Mouse (Mus musculus) cerebellum, adult 11-12 months (tissue): ENCODE data around the gene Zmynd8.

Source experiments
- DNase-seq: peaks from one replicate; pipeline ENCODE4 v3.0.0; 2022

Zmynd8 gene

GRCm38 (mm10) chr2:165898202-165899194 lies at the start of gene Zmynd8:
TSS of gene Zmynd8 (minus strand) at chr2:165899016.
- DNase-seq = no peak

- DNase-seq = no peak
These were observed 49.2 kb upstream of the Zmynd8 start for GRCm38 (mm10) chr2:165948007-165948406.

GRCm38 (mm10) chr2:165946046-165946564 lies 47.3 kb upstream of the Zmynd8 start:
- DNase-seq = no peak

GRCm38 (mm10) chr2:165944576-165945351 lies 45.9 kb upstream of the Zmynd8 start:
- DNase-seq = no peak

- DNase-seq = no peak
These were observed 44.3 kb upstream of the Zmynd8 start for GRCm38 (mm10) chr2:165943113-165943512.

DNA sequence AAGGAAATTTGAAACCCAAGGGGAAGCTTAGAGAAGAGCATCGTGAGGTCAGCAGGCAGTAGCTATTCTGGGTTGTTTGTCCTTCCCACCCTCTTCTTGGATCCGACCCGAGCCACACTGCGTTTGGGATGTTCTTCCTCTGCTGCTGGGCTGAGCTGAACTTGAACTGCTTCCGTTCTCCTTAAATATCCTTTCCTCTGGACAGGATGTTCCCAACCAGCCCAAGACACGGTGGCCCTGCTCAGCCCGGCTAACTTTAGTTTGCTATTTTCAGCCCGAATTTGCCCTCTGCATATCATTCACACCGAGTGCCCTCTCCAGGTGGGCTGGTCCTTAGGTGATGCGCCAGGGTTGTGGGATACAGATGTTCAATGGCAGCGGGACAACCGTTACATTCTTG lies 37.3 kb upstream of the Zmynd8 start:
- DNase-seq = no peak

DNA sequence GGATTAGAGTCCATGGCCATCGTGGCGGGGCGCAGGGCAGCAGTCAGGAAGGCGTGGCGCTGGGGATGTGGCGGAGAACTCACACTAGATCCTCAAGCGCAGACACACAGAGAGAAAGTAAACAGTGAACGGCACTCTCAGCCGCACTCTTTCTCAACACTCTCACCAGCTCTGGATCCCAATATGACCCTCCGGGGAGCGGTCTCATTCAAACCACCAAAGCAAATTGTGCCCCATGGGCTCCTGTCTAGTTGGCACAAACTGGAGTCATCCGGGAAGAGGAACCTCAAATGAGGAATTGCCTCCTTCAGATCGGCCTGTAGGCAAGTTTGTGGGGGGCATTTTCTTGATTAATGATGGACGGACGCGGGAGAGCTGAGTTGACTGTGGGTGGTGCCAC lies 28.9 kb upstream of the Zmynd8 start:
- DNase-seq = no peak

- no peak for DNase-seq
These were observed 27.4 kb upstream of the Zmynd8 start for GRCm38 (mm10) chr2:165926191-165926590.

DNA sequence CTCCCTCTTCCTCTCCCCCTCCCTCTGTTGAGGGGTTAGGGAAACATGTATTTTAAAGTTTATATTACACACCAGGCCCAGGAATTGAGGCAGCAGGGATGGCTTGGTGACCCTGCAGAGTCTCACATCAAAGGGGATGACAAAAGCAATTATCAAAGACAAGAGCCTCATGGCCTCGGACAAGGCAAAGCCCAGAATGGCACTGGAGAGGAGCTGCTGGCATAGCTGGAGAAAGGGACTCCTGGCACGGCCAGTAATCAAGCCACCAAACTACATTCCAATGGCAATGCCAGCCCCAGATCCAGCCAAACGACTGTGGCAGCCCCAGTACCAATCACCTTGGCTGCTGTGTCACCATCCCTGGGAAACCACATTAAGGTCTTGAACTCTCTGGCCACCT lies 26.3 kb upstream of the Zmynd8 start:
- DNase-seq = no peak

GRCm38 (mm10) chr2:165924695-165925094 lies 25.9 kb upstream of the Zmynd8 start:
- no peak for DNase-seq

DNA sequence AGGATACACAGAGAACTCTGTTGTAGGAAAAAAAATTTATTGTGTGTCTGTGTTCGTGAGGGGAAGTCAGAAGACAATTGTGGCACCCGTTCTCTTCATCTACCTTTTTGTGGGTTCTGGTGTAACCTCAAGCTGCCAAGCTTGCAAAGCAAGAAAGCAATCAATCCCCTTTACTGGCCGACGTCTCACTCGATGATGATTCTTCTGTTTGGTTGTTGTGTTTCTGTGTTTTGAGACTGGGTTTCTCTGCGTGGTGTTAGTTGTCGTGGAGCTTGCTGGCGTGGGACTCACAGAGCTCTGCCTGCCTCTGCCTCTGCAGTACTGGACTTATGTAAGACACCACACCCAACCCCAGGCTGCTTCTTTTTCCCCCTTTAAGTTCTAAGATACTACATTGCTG lies 24.9 kb upstream of the Zmynd8 start:
- no peak for DNase-seq

DNA sequence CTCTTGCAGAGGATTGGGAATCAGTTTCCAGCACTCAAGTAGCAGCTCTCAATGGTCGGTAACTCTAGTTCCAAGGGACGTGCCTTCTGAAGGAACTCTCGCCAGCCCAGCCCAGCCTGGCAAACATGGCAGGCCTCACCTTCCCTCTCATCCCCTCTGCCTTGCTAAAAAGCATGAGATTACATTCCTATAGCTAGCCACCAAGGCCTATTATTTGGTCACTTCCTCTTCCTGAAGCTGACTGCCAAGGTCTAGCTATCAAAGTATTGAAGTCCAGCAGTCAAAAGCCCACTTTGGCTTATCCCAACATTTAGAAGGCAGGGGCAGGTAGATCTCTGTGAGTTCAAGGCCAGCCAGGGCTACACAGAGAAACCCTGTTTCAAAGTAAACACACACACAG lies 24.2 kb upstream of the Zmynd8 start:
- no peak for DNase-seq

- DNase-seq = no peak
These were observed 23.4 kb upstream of the Zmynd8 start for GRCm38 (mm10) chr2:165922047-165922728.

- peak; percentile 87 for DNase-seq
These were observed 15.5 kb upstream of the Zmynd8 start for GRCm38 (mm10) chr2:165914298-165914697.

DNA sequence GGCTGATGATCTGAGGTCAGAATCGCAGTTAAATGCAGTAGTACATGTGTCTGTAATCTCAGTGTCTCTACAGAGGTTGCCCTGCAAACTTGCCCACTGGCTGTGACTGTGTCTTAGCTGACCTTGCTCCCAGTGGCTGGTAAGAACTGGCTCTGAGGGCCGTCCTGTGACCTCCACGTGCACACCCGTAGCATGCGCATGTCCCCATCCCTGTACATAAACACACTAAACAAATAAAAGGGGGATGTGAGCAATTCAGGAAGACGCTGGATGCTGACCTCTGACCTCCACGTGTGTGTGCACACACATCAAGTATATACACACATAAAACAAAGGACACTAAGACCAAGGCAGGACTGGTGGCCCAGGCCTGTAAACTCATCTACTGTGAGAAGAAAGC lies 14.3 kb upstream of the Zmynd8 start:
- no peak for DNase-seq

DNA sequence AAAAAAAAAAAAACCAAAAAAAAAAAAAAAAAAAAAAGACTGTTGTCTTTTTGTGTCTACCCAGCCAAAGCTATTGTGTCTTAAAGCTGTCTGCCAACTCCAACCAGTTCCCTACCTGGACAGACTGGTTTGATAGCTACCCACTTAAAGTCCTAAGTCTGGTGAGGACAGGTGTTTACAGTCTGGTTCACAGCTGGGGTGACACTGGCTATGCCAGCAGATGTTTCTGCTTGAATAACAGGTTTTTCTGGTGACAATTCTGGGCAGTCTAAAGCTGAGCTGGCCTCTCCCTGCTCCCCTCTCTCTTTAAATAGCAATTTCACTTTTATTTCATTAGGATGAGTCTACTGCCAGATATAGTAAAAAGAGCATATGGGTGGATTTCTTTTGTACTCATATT lies 10.9 kb upstream of the Zmynd8 start:
- no peak for DNase-seq

- DNase-seq = no peak
These were observed 8.4 kb upstream of the Zmynd8 start for GRCm38 (mm10) chr2:165907199-165907598.

DNA sequence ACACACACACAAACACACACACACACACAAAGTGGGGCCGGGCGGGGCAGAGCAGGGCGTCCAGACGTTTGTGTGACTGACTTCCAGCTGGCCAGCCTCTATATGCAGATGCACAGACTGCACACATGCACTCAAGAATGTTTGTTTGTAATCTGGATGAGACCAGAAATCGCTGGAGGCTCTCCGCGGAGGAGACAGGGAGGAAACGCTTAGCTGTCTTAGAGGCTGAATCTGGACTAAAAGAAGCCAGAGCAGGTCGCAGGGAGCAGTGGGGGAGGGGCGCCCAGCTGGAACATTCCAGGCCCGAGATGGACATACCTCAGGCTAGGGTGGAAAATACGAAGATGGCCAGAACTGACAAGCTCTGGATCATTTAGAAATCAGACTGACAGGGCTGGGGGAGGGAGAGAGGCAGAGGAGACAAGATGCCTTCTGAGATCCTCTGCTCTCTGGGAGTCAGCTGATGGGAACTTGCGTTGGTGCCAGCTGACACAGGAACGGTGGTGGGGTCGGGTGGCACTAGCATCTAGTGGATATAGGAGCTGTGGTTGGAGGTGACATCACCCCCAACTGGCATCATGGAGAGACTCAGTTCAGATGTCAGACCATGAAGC lies 7.6 kb upstream of the Zmynd8 start:
- DNase-seq = peak; percentile 58

GRCm38 (mm10) chr2:165901127-165901384 lies 2.2 kb upstream of the Zmynd8 start:
- DNase-seq = no peak

GRCm38 (mm10) chr2:165900351-165901126 lies 1.7 kb upstream of the Zmynd8 start:
- no peak for DNase-seq

DNA sequence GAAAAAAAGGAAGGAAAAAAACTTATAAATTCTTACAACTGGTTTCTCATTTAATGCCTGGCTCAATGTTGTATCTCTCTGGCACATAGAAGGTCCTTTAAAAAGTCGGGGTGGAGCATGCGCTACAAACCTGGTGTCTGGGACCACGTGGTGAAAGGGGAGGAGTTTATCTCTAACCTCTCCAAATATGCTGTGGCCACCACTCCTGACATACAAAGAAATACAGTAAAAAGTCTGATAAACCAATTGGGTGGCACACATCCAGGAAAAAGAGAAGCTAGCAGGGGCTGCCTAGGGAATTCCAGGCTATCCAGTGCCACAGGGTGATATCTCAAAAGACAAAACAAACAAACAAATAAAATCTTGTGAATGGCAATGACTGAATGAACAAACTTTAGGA lies 1.1 kb upstream of the Zmynd8 start:
- DNase-seq = no peak

GRCm38 (mm10) chr2:165899474-165899873 lies 658 bp upstream of the Zmynd8 start:
- DNase-seq = no peak
